Mouse (Mus musculus): ENCODE data around the gene Golga7b. TPM values are rescaled to one million over a fixed set of nuclear protein-coding genes. Genes with fewer than 3 reads are reported as not detected.

Gene Golga7b
- polyA plus RNA-seq, 1 experiment from 2014 or later: 12.9 TPM

GRCm38 (mm10) chr19:42255784-42256610 lies 8.6 kb downstream of the Golga7b start:
- peak overlapping the region; percentile 77 for H3K9ac ChIP-seq
- no peaks in the 10 kb centered on the region for H3K9me3 ChIP-seq (replicated peaks)
- WGBS: 3% methylated on average over 34 of the region's 42 CpGs
- H3K36me3 ChIP-seq (ENCODE audit: poor library complexity, severe bottlenecking): no peaks in the 10 kb centered on the region
- no peak overlapping the region; the same call in 1 of the 2 replicates for H3K27ac ChIP-seq
- H3K4me2 ChIP-seq: peak overlapping the region; percentile 76
- peak; percentile 71 for ATAC-seq
- peaks cover 22% of the 10 kb centered on the region for H3K27me3 ChIP-seq
- peak overlapping the region; percentile 56 for H3K4me3 ChIP-seq
- H3K4me1 ChIP-seq: peaks cover 23% of the 10 kb centered on the region

DNA sequence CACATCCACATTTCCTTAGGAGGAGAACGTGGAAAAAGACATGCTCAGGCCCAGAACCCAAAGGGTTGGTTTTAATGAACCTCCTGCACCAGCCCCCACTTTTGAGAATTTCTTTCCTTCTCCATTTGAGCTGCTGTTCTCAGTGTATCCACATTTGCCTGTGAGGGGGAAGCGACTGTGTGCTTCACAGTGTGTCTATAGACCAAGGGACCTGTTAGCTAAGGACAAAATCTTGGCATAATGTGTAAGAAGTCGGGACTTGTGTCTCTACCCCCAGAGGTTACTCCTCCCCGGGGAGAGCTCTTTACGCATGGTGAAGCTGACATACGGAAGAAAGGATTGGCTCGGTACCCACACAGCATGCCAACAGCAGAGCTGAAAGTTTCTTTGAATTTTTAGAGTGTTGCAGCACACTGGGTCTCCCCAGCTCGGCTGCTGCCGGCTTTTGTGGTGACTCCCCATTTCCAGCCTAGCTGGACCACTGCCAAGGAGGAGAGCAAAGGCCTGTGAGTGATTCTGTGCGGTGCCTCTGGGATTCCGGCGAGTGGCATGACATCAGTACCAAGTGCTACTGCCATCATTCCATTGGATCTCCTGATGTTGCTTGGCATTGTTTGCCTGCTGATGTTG lies 9.4 kb downstream of the Golga7b start:
- H3K36me3 ChIP-seq (ENCODE audit: poor library complexity, severe bottlenecking): no peaks in the 10 kb centered on the region
- no peak overlapping the region; the same call in 1 of the 2 replicates for H3K27ac ChIP-seq
- H3K27me3 ChIP-seq: peaks cover 22% of the 10 kb centered on the region
- H3K9me3 ChIP-seq (replicated peaks): no peaks in the 10 kb centered on the region
- peak; percentile 43; the same call in 1 of the 2 replicates for ATAC-seq
- peak overlapping the region; percentile 56 for H3K4me3 ChIP-seq
- H3K9ac ChIP-seq: no peak overlapping the region
- H3K4me2 ChIP-seq: peak overlapping the region; percentile 76
- H3K4me1 ChIP-seq: peaks cover 23% of the 10 kb centered on the region
- WGBS: 47% methylated on average over 12 of the region's 12 CpGs

DNA sequence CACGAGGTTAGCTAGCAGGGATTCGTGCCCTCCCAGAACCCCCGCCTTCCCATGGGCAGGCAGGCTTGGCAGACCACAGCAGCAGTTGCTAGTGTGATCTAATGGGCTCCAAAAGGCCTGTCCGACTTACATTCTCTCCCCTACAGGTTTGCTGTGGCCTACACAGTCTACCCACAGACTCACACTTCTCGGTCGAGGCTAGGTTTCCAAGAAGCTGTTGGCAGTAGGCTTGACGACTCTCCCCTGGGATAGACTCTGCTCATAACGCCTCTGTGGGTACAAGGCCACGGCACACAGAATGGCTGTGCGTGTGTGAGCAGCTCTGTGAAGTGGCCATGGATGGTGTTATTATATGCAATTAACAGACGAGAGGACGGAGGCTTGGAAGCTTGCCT lies 9.9 kb downstream of the Golga7b start:
- peaks cover 22% of the 10 kb centered on the region for H3K27me3 ChIP-seq
- 0 out of 2 replicates have a peak overlapping the region, but pooled peaks have one; percentile 56 for H3K4me3 ChIP-seq
- H3K9me3 ChIP-seq (replicated peaks): no peaks in the 10 kb centered on the region
- H3K27ac ChIP-seq: no peak overlapping the region
- H3K36me3 ChIP-seq (ENCODE audit: poor library complexity, severe bottlenecking): no peaks in the 10 kb centered on the region
- no peak overlapping the region for H3K9ac ChIP-seq
- H3K4me2 ChIP-seq: peak overlapping the region; percentile 76
- WGBS: 68% methylated on average over 12 of the region's 12 CpGs
- ATAC-seq: no peak
- peaks cover 23% of the 10 kb centered on the region for H3K4me1 ChIP-seq

DNA sequence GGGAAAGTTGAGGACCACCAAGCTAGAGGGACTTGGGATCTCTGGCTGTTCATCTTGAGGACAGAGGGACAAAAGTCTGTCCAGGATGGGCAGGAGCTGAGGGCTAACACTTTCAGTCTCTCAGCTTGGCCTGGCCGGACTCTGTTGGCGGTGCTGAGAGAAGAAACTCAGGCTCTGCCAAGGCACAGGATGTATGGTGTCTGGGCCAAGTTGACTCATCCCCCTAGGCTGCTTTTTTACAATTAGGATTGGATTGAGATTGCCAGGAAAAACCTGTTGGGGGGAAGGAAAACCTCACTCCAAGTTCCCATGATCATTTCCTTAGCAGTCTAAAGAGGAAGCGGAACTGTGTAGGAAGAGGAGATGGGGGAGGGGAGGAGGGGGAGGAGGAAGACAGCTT lies 10.7 kb downstream of the Golga7b start:
- H3K9ac ChIP-seq: no peak overlapping the region
- no peak overlapping the region for H3K4me2 ChIP-seq
- H3K9me3 ChIP-seq (replicated peaks): no peaks in the 10 kb centered on the region
- no peak for ATAC-seq
- peaks cover 23% of the 10 kb centered on the region for H3K4me1 ChIP-seq
- peaks cover under 1% of the 10 kb centered on the region; the same call in 1 of the 2 replicates for H3K36me3 ChIP-seq (ENCODE audit: poor library complexity, severe bottlenecking)
- WGBS: 76% methylated on average over 3 of the region's 3 CpGs
- H3K27ac ChIP-seq: no peak overlapping the region
- H3K4me3 ChIP-seq: no peak overlapping the region
- H3K27me3 ChIP-seq: peaks cover 25% of the 10 kb centered on the region

GRCm38 (mm10) chr19:42258596-42258995 lies 11.2 kb downstream of the Golga7b start:
- no peak overlapping the region for H3K4me3 ChIP-seq
- no peak overlapping the region for H3K9ac ChIP-seq
- no peak overlapping the region for H3K4me2 ChIP-seq
- H3K27ac ChIP-seq: no peak overlapping the region
- H3K9me3 ChIP-seq (replicated peaks): no peaks in the 10 kb centered on the region
- 69% methylated on average over 5 of the region's 5 CpGs for WGBS
- H3K36me3 ChIP-seq (ENCODE audit: poor library complexity, severe bottlenecking): peaks cover 3% of the 10 kb centered on the region; the same call in 1 of the 2 replicates
- no peak for ATAC-seq
- peaks cover 23% of the 10 kb centered on the region for H3K4me1 ChIP-seq
- H3K27me3 ChIP-seq: peaks cover 22% of the 10 kb centered on the region

GRCm38 (mm10) chr19:42260486-42260885 lies 13.1 kb downstream of the Golga7b start:
- H3K9ac ChIP-seq: no peak overlapping the region
- H3K9me3 ChIP-seq (replicated peaks): no peaks in the 10 kb centered on the region
- H3K36me3 ChIP-seq (ENCODE audit: poor library complexity, severe bottlenecking): peaks cover 3% of the 10 kb centered on the region; the same call in 1 of the 2 replicates
- no peak overlapping the region for H3K4me2 ChIP-seq
- WGBS: 82% methylated on average over 8 of the region's 8 CpGs
- no peak overlapping the region for H3K4me3 ChIP-seq
- ATAC-seq: no peak
- peaks cover 11% of the 10 kb centered on the region for H3K27me3 ChIP-seq
- H3K27ac ChIP-seq: no peak overlapping the region
- peaks cover 17% of the 10 kb centered on the region for H3K4me1 ChIP-seq

DNA sequence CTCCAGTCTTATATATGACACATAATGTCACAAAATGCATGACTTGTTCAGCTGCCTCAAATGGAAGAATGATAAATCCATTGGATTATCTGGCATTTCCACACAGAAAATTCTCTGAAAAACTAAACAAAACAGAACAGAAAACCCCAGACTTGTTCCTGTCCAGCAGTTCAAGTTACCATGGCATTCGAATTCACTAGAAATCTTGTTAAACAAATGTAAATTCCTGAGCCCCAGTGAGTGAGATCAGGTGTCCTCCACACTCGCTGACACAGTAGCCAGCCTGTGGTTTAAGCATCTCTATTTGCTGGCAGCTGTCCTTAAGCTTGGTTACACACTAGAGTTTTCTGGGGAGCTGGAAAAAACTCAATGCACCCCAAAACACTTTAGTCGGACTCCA lies 16.1 kb downstream of the Golga7b start:
- H3K4me1 ChIP-seq: peaks cover 7% of the 10 kb centered on the region; the same call in 1 of the 2 replicates
- peaks cover 3% of the 10 kb centered on the region; the same call in 1 of the 2 replicates for H3K36me3 ChIP-seq (ENCODE audit: poor library complexity, severe bottlenecking)
- no peaks in the 10 kb centered on the region for H3K9me3 ChIP-seq (replicated peaks)
- H3K4me2 ChIP-seq: no peak overlapping the region
- 60% methylated on average over 3 of the region's 3 CpGs for WGBS
- no peak overlapping the region for H3K27ac ChIP-seq
- no peak overlapping the region for H3K9ac ChIP-seq
- no peak overlapping the region for H3K4me3 ChIP-seq
- H3K27me3 ChIP-seq: peaks cover 26% of the 10 kb centered on the region; the same call in 1 of the 2 replicates
- no peak for ATAC-seq

GRCm38 (mm10) chr19:42268337-42268736 lies 21.0 kb downstream of the Golga7b start:
- peaks cover 10% of the 10 kb centered on the region; the same call in 1 of the 2 replicates for H3K4me1 ChIP-seq
- peak; percentile 70; the same call in 1 of the 2 replicates for ATAC-seq
- H3K9me3 ChIP-seq (replicated peaks): no peaks in the 10 kb centered on the region
- H3K36me3 ChIP-seq (ENCODE audit: poor library complexity, severe bottlenecking): no peaks in the 10 kb centered on the region
- no peak overlapping the region for H3K27ac ChIP-seq
- peak overlapping the region; percentile 45 for H3K9ac ChIP-seq
- H3K4me3 ChIP-seq: peak overlapping the region; percentile 19
- H3K27me3 ChIP-seq: peaks cover 27% of the 10 kb centered on the region
- H3K4me2 ChIP-seq: peak overlapping the region; percentile 54
- 2% methylated on average over 19 of the region's 19 CpGs for WGBS

GRCm38 (mm10) chr19:42270119-42270518 lies 22.7 kb downstream of the Golga7b start:
- no peak overlapping the region for H3K27ac ChIP-seq
- no peak for ATAC-seq
- WGBS: 53% methylated on average over 6 of the region's 6 CpGs

DNA sequence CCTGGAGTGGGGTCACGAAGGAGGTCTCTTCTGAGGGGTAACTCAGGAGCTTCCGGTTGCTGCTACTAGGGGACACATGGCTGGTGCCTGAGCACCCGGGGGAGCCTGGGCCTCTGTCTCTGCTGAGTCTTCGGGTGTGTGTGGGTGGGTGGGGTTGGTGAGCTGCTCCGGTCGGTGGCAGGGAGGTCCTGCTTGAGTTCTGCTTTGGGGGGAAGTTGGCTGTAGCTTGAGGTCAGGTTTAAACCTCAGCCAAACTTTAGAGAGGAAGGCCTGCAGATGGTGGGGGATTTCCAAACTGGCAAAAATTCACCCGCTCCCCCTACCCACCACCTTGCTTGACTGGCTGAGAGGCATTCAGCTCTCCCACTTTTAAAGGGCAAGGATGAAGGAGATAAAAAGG lies 23.8 kb downstream of the Golga7b start:
- no peak overlapping the region for H3K4me3 ChIP-seq
- H3K36me3 ChIP-seq (ENCODE audit: poor library complexity, severe bottlenecking): no peaks in the 10 kb centered on the region
- ATAC-seq: no peak
- no peaks in the 10 kb centered on the region for H3K9me3 ChIP-seq (replicated peaks)
- no peak overlapping the region for H3K9ac ChIP-seq
- 88% methylated on average over 7 of the region's 7 CpGs for WGBS
- H3K27me3 ChIP-seq: peaks cover 27% of the 10 kb centered on the region
- no peak overlapping the region for H3K27ac ChIP-seq
- no peak overlapping the region for H3K4me2 ChIP-seq
- H3K4me1 ChIP-seq: peaks cover 10% of the 10 kb centered on the region; the same call in 1 of the 2 replicates

More at GRCm38 (mm10) chr19:42270119-42270518, 22.7 kb downstream of the Golga7b start:
- peaks cover 10% of the 10 kb centered on the region; the same call in 1 of the 2 replicates for H3K4me1 ChIP-seq
- no peak overlapping the region for H3K4me3 ChIP-seq
- no peak overlapping the region for H3K4me2 ChIP-seq
- no peak overlapping the region for H3K9ac ChIP-seq
- H3K27me3 ChIP-seq: peaks cover 27% of the 10 kb centered on the region
- H3K36me3 ChIP-seq (ENCODE audit: poor library complexity, severe bottlenecking): no peaks in the 10 kb centered on the region
- no peaks in the 10 kb centered on the region for H3K9me3 ChIP-seq (replicated peaks)

GRCm38 (mm10) chr19:42272003-42272963 lies 24.9 kb downstream of the Golga7b start:
- Histone ChIP-seq H3K27ac (no peak overlapping the region), H3K4me2 (no peak overlapping the region), H3K4me3 (no peak overlapping the region), H3K27me3 (peaks cover 19% of the 10 kb centered on the region), H3K9ac (no peak overlapping the region), H3K9me3 (replicated peaks) (no peaks in the 10 kb centered on the region), H3K36me3 (ENCODE audit: poor library complexity, severe bottlenecking) (no peaks in the 10 kb centered on the region), H3K4me1 (peaks cover 10% of the 10 kb centered on the region; the same call in 1 of the 2 replicates)
- ATAC-seq: peak; percentile 77
- 44% methylated on average over 14 of the region's 14 CpGs for WGBS
